Mouse (Mus musculus): ENCODE results near the gene Nlrc4. TPM values are rescaled to one million over a fixed set of nuclear protein-coding genes. Genes with fewer than 3 reads are reported as not detected.

Gene Nlrc4
- polyA plus RNA-seq, 1 experiment = 1.4 TPM

DNA sequence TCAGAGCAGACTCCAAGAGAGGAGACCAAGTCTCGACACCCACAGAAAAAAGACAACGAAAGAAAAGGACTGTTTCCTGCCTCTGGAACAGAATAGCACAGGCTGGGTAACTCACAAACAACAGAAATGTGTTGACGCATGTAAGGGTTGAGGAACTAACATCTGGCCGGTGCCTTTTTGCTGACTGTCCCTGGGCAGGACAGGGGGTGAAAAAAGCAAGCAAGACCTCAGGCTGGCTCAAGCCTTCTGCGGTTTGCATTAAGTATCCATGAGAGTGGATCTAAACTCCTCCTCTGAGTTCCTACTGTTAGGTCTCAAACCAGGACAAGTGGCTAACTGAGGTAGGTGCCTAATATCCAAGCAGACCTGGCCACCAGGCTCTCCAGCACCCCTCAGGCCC is 26.3 kb downstream of the Nlrc4 start:
- TF ChIP-seq CTCF (IDR thresholded peaks at IDR 0.05; ENCODE audit: extremely low read depth, insufficient read depth, insufficient read length, insufficient replicate concordance) = no peak
- no peak for TF ChIP-seq POLR2A (IDR thresholded peaks at IDR 0.05; ENCODE audit: low read depth, low read length)
- Histone ChIP-seq H3K36me3 (ENCODE audit: control insufficient read depth, insufficient read depth, low read length) (no peaks in the 10 kb centered on the region; the same call in 1 of the 2 replicates), H3K27me3 (ENCODE audit: control insufficient read depth, insufficient read depth, low read length) (no peaks in the 10 kb centered on the region), H3K27ac (ENCODE audit: insufficient read depth, low read length) (no peak overlapping the region), H3K4me1 (ENCODE audit: control insufficient read depth, insufficient read depth, insufficient read length) (no peaks in the 10 kb centered on the region), H3K4me3 (ENCODE audit: extremely low read depth, insufficient read depth, insufficient read length) (no peak overlapping the region)
- no peak for DNase-seq (ENCODE audit: low read depth in 1 of 2, low spot score in 2 of 2)
- 84% methylated on average over 5 of the region's 5 CpGs for WGBS

DNA sequence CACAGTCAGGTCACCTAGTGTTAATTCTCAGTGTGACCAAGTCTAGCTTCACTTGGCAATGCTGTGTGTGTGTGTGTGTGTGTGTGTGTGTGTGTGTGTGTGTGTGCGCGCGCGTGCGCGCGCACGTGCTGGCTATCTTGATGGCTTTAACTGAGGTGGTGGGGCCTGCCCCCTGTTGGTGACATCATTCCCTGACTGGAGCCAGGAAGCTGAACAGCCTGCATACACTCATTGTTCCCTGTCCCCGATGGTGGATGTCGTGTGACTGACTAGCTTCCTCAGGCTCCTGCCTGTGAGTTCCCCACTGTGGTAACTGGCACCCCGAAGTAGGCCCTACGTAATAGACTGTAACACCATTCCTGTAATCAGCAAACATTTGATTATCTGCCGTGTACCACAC is 27.5 kb downstream of the Nlrc4 start:
- no peak for DNase-seq (ENCODE audit: low read depth in 1 of 2, low spot score in 2 of 2)

DNA sequence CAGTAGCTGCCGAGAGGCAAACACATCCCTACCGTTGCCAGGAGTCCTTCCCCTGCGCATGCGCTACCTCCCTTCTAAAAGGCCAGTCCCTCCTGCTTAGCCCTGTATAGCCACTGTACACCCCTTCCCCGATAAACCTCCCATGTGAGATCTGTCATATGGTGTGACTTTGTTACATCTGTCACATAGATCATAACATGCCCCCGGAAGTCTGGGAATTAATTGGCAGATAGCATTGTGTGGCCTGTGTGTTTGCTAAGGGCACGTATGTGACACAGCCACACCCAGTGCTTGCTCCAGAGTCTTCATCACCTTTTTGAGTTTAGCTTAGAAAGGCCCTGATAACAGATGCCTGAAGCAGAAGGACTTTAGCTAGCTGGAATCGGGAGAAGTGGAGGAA is 28.9 kb downstream of the Nlrc4 start:
- no peaks in the 10 kb centered on the region for H3K27me3 ChIP-seq (ENCODE audit: control insufficient read depth, insufficient read depth, low read length)
- 88% methylated on average over 8 of the region's 8 CpGs for WGBS
- DNase-seq (ENCODE audit: low read depth in 1 of 2, low spot score in 2 of 2) = no peak
- H3K27ac ChIP-seq (ENCODE audit: insufficient read depth, low read length) = no peak overlapping the region
- H3K4me3 ChIP-seq (ENCODE audit: extremely low read depth, insufficient read depth, insufficient read length) = no peak overlapping the region
- peaks cover 7% of the 10 kb centered on the region; the same call in 1 of the 2 replicates for H3K36me3 ChIP-seq (ENCODE audit: control insufficient read depth, insufficient read depth, low read length)
- no peak for TF ChIP-seq POLR2A (IDR thresholded peaks at IDR 0.05; ENCODE audit: low read depth, low read length)
- no peak for TF ChIP-seq CTCF (IDR thresholded peaks at IDR 0.05; ENCODE audit: extremely low read depth, insufficient read depth, insufficient read length, insufficient replicate concordance)
- H3K4me1 ChIP-seq (ENCODE audit: control insufficient read depth, insufficient read depth, insufficient read length) = no peaks in the 10 kb centered on the region

More for the DNA sequence above, 27.5 kb downstream of the Nlrc4 start:
- H3K27me3 ChIP-seq (ENCODE audit: control insufficient read depth, insufficient read depth, low read length) = no peaks in the 10 kb centered on the region
- WGBS = 76% methylated on average over 13 of the region's 13 CpGs
- H3K4me1 ChIP-seq (ENCODE audit: control insufficient read depth, insufficient read depth, insufficient read length) = no peaks in the 10 kb centered on the region
- H3K4me3 ChIP-seq (ENCODE audit: extremely low read depth, insufficient read depth, insufficient read length) = no peak overlapping the region
- TF ChIP-seq POLR2A (IDR thresholded peaks at IDR 0.05; ENCODE audit: low read depth, low read length) (no peak), CTCF (IDR thresholded peaks at IDR 0.05; ENCODE audit: extremely low read depth, insufficient read depth, insufficient read length, insufficient replicate concordance) (no peak)
- peaks cover 7% of the 10 kb centered on the region; the same call in 1 of the 2 replicates for H3K36me3 ChIP-seq (ENCODE audit: control insufficient read depth, insufficient read depth, low read length)
- H3K27ac ChIP-seq (ENCODE audit: insufficient read depth, low read length) = no peak overlapping the region

DNA sequence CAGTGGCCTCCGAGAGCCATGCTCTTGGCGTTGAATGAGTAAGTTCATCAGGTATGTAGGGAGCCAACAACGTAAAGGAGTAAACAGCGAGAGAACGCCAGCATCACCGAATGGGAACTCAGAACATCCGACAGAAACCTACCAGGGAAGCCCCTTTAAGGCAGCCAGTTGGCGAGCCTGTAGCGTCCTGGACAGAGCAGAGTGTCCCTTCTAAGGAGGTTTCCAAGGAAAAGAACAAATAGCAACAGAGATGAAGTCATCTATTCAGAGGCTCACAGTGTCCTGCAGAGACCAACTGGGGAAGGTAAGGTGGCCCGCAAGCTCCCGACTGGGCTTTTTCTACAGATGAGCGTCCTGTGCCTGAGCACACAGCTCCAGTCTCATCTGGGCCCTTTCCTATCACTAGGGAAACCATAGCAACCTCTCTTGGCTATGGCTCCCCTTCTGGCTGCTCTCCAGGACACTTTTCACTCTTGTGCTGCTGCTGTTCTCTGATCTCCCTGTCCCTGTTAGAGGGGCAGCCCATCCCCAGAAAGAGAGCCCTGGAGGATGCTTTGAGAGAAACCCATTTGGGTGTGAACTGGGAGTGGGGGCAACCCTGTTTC is 34.4 kb downstream of the Nlrc4 start:
- Histone ChIP-seq H3K27ac (ENCODE audit: insufficient read depth, low read length) (no peak overlapping the region), H3K27me3 (ENCODE audit: control insufficient read depth, insufficient read depth, low read length) (no peaks in the 10 kb centered on the region), H3K36me3 (ENCODE audit: control insufficient read depth, insufficient read depth, low read length) (peaks cover 21% of the 10 kb centered on the region), H3K4me1 (ENCODE audit: control insufficient read depth, insufficient read depth, insufficient read length) (no peaks in the 10 kb centered on the region), H3K4me3 (ENCODE audit: extremely low read depth, insufficient read depth, insufficient read length) (no peak overlapping the region)
- 94% methylated on average over 12 of the region's 12 CpGs for WGBS
- DNase-seq (ENCODE audit: low read depth in 1 of 2, low spot score in 2 of 2) = no peak
- no peak for TF ChIP-seq POLR2A (IDR thresholded peaks at IDR 0.05; ENCODE audit: low read depth, low read length)
- TF ChIP-seq CTCF (IDR thresholded peaks at IDR 0.05; ENCODE audit: extremely low read depth, insufficient read depth, insufficient read length, insufficient replicate concordance) = no peak

DNA sequence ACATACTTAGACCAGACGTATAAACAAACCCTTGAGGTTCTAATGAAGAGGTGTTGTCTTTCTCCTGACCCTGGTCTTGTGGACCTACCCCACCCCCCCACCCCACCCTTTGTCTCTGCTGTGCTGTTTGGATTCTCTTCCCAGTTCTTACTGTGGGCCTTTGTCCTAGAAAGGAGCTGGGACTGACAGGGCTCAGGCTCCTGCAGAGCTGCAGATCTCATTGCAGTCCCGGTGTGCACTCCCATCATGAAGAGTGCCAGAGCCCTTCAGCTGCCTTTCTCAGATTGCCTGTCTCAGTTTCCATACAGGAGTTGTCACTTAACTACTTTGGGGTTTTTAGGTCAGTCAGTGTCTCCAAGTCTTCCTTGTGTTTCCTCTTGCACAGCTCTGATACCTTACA is 38.3 kb downstream of the Nlrc4 start:
- peaks cover 20% of the 10 kb centered on the region for H3K36me3 ChIP-seq (ENCODE audit: control insufficient read depth, insufficient read depth, low read length)
- H3K27me3 ChIP-seq (ENCODE audit: control insufficient read depth, insufficient read depth, low read length) = no peaks in the 10 kb centered on the region
- H3K4me3 ChIP-seq (ENCODE audit: extremely low read depth, insufficient read depth, insufficient read length) = no peak overlapping the region
- no peak for DNase-seq (ENCODE audit: low read depth in 1 of 2, low spot score in 2 of 2)
- H3K4me1 ChIP-seq (ENCODE audit: control insufficient read depth, insufficient read depth, insufficient read length) = no peaks in the 10 kb centered on the region
- WGBS = 95% methylated on average over 2 of the region's 2 CpGs
- TF ChIP-seq POLR2A (IDR thresholded peaks at IDR 0.05; ENCODE audit: low read depth, low read length) (no peak), CTCF (IDR thresholded peaks at IDR 0.05; ENCODE audit: extremely low read depth, insufficient read depth, insufficient read length, insufficient replicate concordance) (no peak)
- H3K27ac ChIP-seq (ENCODE audit: insufficient read depth, low read length) = no peak overlapping the region

DNA sequence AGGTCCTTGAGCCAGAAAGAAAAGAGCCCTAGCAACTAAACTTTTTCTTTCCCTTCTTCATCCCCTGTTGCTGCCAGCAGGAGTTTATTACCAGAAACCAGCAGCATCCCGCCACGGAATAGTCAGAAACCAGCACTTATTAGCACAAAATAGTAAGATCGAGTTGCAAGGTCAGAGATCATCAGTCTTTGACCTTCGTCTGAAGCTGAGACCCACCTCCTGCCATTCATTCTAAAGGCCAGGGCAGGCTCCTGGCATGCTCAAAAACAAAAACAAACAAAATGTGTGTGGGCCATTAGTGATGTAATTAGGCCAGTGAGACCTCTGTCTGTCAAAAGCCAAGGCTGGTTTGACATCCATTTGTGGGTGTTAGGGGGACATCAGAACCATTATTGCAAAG is 40.8 kb downstream of the Nlrc4 start:
- TF ChIP-seq CTCF (IDR thresholded peaks at IDR 0.05; ENCODE audit: extremely low read depth, insufficient read depth, insufficient read length, insufficient replicate concordance) (no peak), POLR2A (IDR thresholded peaks at IDR 0.05; ENCODE audit: low read depth, low read length) (no peak)
- H3K4me3 ChIP-seq (ENCODE audit: extremely low read depth, insufficient read depth, insufficient read length) = no peak overlapping the region
- WGBS = 92% methylated on average over 4 of the region's 4 CpGs
- H3K27me3 ChIP-seq (ENCODE audit: control insufficient read depth, insufficient read depth, low read length) = no peaks in the 10 kb centered on the region
- peaks cover 12% of the 10 kb centered on the region for H3K36me3 ChIP-seq (ENCODE audit: control insufficient read depth, insufficient read depth, low read length)
- DNase-seq (ENCODE audit: low read depth in 1 of 2, low spot score in 2 of 2) = no peak
- H3K4me1 ChIP-seq (ENCODE audit: control insufficient read depth, insufficient read depth, insufficient read length) = no peaks in the 10 kb centered on the region
- H3K27ac ChIP-seq (ENCODE audit: insufficient read depth, low read length) = no peak overlapping the region

DNA sequence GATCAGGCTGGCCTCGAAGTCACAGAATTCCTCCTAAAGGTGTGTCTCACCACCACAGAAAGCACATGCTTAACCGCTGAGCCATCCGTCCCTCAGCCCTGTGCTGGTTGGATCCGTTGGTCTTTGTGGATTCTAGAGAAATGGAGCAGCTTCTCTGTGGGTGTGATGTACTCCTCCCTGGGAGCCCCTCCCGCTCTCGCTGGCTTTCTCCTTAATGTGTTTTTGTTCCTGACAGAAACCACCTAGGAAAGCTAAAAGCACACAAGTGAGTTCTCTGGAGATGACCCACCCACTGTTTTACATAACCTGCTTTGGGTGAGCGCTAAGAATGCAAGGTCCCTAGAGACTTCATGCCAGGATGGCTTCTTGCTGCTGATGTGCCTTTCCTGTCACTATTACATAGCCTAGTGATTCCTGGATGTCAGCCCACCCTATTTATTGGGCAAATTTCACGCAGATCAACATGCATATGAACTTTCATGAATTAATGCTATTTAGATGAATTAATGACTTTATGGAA is 42.0 kb downstream of the Nlrc4 start:
- TF ChIP-seq POLR2A (IDR thresholded peaks at IDR 0.05; ENCODE audit: low read depth, low read length) (no peak), CTCF (IDR thresholded peaks at IDR 0.05; ENCODE audit: extremely low read depth, insufficient read depth, insufficient read length, insufficient replicate concordance) (no peak)
- H3K4me1 ChIP-seq (ENCODE audit: control insufficient read depth, insufficient read depth, insufficient read length) = no peaks in the 10 kb centered on the region
- DNase-seq (ENCODE audit: low read depth in 1 of 2, low spot score in 2 of 2) = peak in 1 of 2 experiments; percentile 7
- H3K4me3 ChIP-seq (ENCODE audit: extremely low read depth, insufficient read depth, insufficient read length) = no peak overlapping the region
- WGBS = 84% methylated on average over 8 of the region's 8 CpGs
- no peak overlapping the region for H3K27ac ChIP-seq (ENCODE audit: insufficient read depth, low read length)
- H3K36me3 ChIP-seq (ENCODE audit: control insufficient read depth, insufficient read depth, low read length) = peaks cover 13% of the 10 kb centered on the region
- H3K27me3 ChIP-seq (ENCODE audit: control insufficient read depth, insufficient read depth, low read length) = no peaks in the 10 kb centered on the region
